Mouse (Mus musculus) limb, embryonic 11.5 days (tissue): ENCODE measurements around the gene Xpr1. TPM values are rescaled to one million over a fixed set of nuclear protein-coding genes. Genes with fewer than 3 reads are reported as not detected.
A peak's percentile ranks its signal among the peaks of the same experiment; 100 is the strongest.

Source experiments
- ATAC-seq: fragments of 200-750 bp; cut with Nextera tagmentation; 2 replicates; pipeline ENCODE4 v1.8.0; 2017; ENCODE audit warnings: low read depth; ENCODE audit not compliant: insufficient number of reproducible peaks, low FRiP score, low TSS enrichment
- DNase-seq: peaks from one replicate; pipeline ENCODE4 v3.0.0-alpha.2; 2015; ENCODE audit warnings: low spot score
- H3K27ac ChIP-seq: fragments of 300-500 bp; sonication (generic); replicated peaks from 2 replicates; pipeline ENCODE4 v1.5.1; 2014; ENCODE audit warnings: low read depth, mild to moderate bottlenecking, low read length
- H3K27me3 ChIP-seq: fragments of 300-500 bp; sonication (generic); 2 replicates; pipeline ENCODE4 v1.6.1; 2014; ENCODE audit warnings: mild to moderate bottlenecking, low read length, mixed read lengths; ENCODE audit not compliant: control insufficient read depth, insufficient read depth
- H3K36me3 ChIP-seq: fragments of 300-500 bp; sonication (generic); 2 replicates; pipeline ENCODE4 v1.6.1; 2014; ENCODE audit warnings: mild to moderate bottlenecking, low read length, moderate library complexity, mixed read lengths; ENCODE audit not compliant: control insufficient read depth, insufficient read depth
- H3K4me1 ChIP-seq: fragments of 300-500 bp; sonication (generic); 2 replicates; pipeline ENCODE4 v1.6.1; 2014; ENCODE audit warnings: low read length, mixed read lengths; ENCODE audit not compliant: control insufficient read depth, insufficient read depth
- H3K4me2 ChIP-seq: fragments of 300-500 bp; sonication (generic); 2 replicates; pipeline ENCODE4 v1.6.1; 2014; ENCODE audit warnings: low read depth, mild to moderate bottlenecking, moderate library complexity; ENCODE audit not compliant: severe bottlenecking
- H3K4me3 ChIP-seq: fragments of 300-500 bp; sonication (generic); 2 replicates; pipeline ENCODE4 v1.5.1; 2014; ENCODE audit warnings: low read depth, low read length
- H3K9ac ChIP-seq: fragments of 300-500 bp; sonication (generic); 2 replicates; pipeline ENCODE4 v1.6.1; 2014; ENCODE audit warnings: mild to moderate bottlenecking, low read length
- H3K9me3 ChIP-seq: fragments of 300-500 bp; sonication (generic); 2 replicates; pipeline ENCODE4 v1.6.1; 2016; ENCODE audit warnings: low read length; ENCODE audit not compliant: control insufficient read depth
- WGBS: fragments of 180-500 bp; shearing (Covaris S2); extraction: QIAGEN DNeasy Blood & Tissue Kit; methylation state at CpG from one replicate; pipeline ENCODE4 v1.1.7; 2014; 5-methylcytosine and 5-hydroxymethylcytosine counted together
- polyA plus RNA-seq: library from polyadenylated mRNA; unstranded; fragments of >200 nt; fragmentation: Nextera tagmentation; extraction: Ambion mirVana; gene quantifications from 2 replicates; pipeline ENCODE4 v1.2.1, GENCODE M21; 2014

The Xpr1 gene
- polyA plus RNA-seq, 1 experiment from 2014 or later = 7.1 TPM

DNA sequence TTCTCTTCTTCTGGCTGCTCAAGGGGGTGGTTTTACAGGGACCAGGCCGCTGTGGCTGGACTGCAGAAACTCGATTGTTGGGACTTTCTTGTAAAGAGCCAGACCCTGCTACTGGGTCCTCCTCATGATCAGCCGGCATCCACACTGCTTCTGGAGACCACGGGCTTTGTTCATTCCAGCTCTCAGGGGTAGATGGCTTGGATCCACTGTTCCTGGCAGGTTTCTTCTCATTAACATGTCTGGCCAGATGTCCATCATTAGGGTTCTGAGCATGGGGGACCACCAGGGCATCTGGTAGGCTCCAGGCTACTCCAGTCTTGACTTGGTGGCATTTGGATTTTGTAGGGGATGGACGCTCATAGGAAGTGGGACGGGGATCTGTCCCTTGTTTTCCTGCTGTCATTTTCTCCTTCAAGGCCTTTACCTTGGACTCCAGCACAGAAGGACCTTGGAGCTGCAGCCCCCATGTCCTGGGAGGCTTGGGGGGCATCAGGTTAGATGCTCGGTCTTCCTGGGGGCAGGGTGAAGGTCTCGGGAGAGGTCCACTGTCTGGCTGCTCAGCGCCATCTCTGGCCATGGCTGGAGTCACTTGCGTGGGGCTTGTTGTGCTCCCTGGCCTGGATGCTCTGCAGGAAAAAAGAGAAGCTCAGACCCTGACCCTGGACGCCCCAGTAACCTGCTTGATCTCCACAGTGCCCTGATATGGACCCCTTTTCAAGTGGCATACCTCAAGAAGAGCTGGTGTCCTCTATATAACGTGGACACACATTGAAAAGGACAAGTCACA, 175.3 kb downstream of the Xpr1 start:
- DNase-seq = no peak
- 79% methylated on average over 12 of the region's 12 CpGs for WGBS
- H3K27ac ChIP-seq = no peak overlapping the region
- H3K9ac ChIP-seq = no peak overlapping the region
- 0 out of 2 replicates have a peak, but pooled peaks cover 2% of the 10 kb centered on the region for H3K9me3 ChIP-seq
- peaks cover 3% of the 10 kb centered on the region; the same call in 1 of the 2 replicates for H3K36me3 ChIP-seq
- H3K4me1 ChIP-seq = no peaks in the 10 kb centered on the region; the same call in 1 of the 2 replicates
- no peak overlapping the region for H3K4me3 ChIP-seq
- H3K4me2 ChIP-seq = no peak overlapping the region
- no peak for ATAC-seq
- no peaks in the 10 kb centered on the region for H3K27me3 ChIP-seq

DNA sequence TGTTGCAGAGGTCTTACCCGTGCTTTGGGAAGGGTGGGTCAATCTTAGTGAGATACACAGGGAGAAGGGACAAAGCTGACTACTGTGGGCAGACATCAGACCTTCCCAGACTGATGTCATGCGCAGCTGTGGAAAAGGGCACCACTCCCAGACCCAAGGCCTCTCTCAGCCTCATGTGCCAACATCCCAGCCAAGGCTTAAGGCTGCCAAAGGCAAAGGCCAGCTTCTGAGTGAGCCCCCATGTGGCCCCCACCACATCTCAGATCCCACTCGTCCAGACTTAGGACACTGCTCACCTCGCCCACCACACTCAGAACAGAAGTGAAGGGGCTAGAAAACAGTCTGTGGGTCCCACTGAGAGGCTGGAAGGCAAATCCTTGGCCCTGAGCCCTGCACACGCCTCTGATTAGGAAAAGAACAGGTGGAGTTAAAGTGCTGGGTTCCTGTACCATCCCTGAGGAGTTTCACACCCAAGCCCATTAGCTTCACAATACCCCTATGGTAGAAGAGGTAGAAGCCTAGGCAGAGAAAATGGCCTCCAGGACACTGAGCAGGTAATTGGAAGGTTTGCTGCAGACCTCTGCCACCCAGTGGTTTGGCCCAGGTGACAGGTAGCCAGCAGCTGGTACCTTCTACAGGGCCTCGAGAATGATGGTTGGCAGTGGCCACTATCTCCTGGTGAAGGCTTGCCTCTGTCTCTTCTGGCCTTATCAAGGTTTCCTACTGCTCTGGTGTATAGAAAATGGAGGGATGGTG, 177.1 kb downstream of the Xpr1 start:
- no peak overlapping the region for H3K4me3 ChIP-seq
- H3K9ac ChIP-seq = no peak overlapping the region
- H3K9me3 ChIP-seq = no peaks in the 10 kb centered on the region
- no peak overlapping the region for H3K27ac ChIP-seq
- DNase-seq (no peak), ATAC-seq (no peak)
- peaks cover 8% of the 10 kb centered on the region for H3K4me1 ChIP-seq
- no peaks in the 10 kb centered on the region for H3K27me3 ChIP-seq
- no peak overlapping the region for H3K4me2 ChIP-seq
- WGBS = 84% methylated on average over 6 of the region's 6 CpGs
- peaks cover 3% of the 10 kb centered on the region; the same call in 1 of the 2 replicates for H3K36me3 ChIP-seq

DNA sequence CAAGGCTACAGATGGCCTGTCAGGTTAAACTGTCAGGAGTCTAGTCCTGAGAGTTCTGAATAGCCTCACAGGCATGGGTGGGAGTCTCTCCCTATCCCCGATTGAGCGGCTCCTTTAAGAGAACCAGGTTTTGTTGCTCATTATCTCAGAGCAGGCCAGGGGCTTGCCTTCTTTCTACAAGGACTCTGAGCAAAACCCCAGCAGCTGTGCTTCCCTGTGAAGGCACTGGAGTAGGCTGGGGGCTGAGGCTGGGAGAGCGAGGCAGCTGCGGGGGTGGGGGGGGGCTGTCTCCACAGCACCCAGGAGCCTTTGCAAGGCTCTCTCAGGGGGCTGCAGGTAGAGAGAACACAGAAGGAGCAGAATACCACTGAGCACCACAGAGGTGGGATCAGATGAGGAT, 178.0 kb downstream of the Xpr1 start:
- no peak overlapping the region for H3K27ac ChIP-seq
- DNase-seq = no peak
- H3K9me3 ChIP-seq = no peaks in the 10 kb centered on the region
- no peak overlapping the region for H3K9ac ChIP-seq
- H3K36me3 ChIP-seq = peaks cover 3% of the 10 kb centered on the region; the same call in 1 of the 2 replicates
- WGBS = 81% methylated on average over 4 of the region's 4 CpGs
- no peak for ATAC-seq
- no peak overlapping the region for H3K4me3 ChIP-seq
- no peaks in the 10 kb centered on the region for H3K27me3 ChIP-seq
- no peak overlapping the region for H3K4me2 ChIP-seq
- peaks cover 14% of the 10 kb centered on the region for H3K4me1 ChIP-seq

DNA sequence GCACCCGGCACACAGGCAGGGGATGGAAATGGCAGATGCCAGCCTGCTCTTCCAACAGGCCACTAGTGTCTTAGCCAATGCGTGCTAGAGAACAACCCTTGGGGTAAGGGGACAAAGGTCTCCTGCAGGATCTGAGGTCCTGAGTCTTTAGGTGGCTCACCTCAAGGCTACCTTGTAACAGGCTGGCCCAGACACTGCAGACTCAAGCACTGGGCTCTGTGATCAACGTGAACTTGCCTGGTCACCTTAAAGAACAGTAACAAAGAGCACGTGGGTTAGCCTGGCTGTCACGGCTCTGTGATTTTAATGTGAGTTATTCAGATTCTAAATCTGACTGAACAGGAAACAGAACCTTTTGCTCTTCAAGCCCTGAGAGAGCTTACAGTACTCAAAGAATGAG, 179.1 kb downstream of the Xpr1 start:
- WGBS = 89% methylated on average over 5 of the region's 5 CpGs
- Histone ChIP-seq H3K27ac (no peak overlapping the region), H3K4me2 (no peak overlapping the region), H3K9me3 (no peaks in the 10 kb centered on the region), H3K9ac (no peak overlapping the region), H3K36me3 (peaks cover 3% of the 10 kb centered on the region; the same call in 1 of the 2 replicates), H3K4me1 (peaks cover 25% of the 10 kb centered on the region), H3K27me3 (no peaks in the 10 kb centered on the region), H3K4me3 (no peak overlapping the region)
- no peak for ATAC-seq
- no peak for DNase-seq

DNA sequence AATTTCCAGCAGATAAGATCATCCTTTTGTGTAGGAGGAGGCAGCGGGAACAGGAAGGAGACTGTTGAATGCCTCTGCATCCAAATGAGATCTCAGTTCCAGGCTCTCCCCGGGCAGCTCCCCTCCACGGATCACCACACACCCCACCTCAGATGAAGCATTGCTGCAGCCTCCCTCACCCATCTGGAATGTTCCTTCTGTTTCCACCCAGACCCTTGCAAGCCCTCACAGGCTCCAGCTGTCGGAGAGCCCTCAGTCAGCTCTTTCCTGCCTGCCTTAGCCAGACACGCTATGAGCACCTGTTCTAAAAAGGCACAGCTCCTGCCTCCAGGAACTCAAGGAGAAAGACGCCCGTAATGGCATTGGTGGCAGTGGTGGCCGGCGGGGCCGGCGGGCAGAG, 179.8 kb downstream of the Xpr1 start:
- Histone ChIP-seq H3K27ac (no peak overlapping the region), H3K9ac (no peak overlapping the region), H3K4me3 (no peak overlapping the region), H3K4me1 (peaks cover 29% of the 10 kb centered on the region), H3K4me2 (no peak overlapping the region), H3K36me3 (peaks cover 3% of the 10 kb centered on the region; the same call in 1 of the 2 replicates), H3K27me3 (no peaks in the 10 kb centered on the region), H3K9me3 (no peaks in the 10 kb centered on the region)
- no peak for DNase-seq
- WGBS = 87% methylated on average over 11 of the region's 11 CpGs
- ATAC-seq = no peak

DNA sequence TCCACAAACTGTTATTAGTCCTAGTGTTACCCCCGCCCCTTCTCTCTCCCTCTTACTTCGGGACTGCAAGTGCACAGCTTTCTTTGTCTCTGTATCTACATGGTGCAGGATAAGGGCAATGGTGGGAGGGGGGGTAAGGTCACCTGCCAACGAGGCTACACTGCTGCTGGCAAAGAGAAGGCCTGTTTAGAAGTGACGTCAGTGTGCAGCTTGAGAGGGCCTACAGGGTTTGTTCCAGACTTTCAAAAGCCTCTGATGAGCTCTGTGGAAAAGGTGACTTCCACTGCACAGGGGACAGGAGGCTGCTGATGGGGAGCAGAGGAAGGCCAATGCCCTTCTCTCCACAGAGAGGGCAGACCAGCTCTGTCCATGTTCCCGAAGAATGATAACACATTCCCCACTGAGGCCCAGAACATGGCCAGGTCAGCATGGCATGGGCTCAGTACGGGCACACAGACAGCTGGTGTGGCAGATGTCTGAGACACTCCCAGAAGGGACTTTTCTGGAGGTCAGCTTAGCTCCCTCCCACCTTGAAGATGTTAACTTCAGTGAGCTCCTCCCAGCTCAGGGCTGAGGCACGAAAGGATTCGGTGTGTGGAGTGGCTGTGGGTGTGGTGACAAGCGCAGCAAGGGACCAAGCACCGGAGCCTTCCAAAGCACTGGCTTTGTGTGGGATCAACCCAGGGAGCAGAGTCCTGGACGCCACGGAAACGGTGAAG, 180.8 kb downstream of the Xpr1 start:
- Histone ChIP-seq H3K4me3 (no peak overlapping the region), H3K9me3 (no peaks in the 10 kb centered on the region), H3K4me2 (no peak overlapping the region), H3K4me1 (peaks cover 29% of the 10 kb centered on the region), H3K27me3 (no peaks in the 10 kb centered on the region), H3K36me3 (peaks cover 3% of the 10 kb centered on the region; the same call in 1 of the 2 replicates), H3K9ac (no peak overlapping the region), H3K27ac (no peak overlapping the region)
- 79% methylated on average over 13 of the region's 13 CpGs for WGBS
- ATAC-seq (no peak), DNase-seq (no peak)

DNA sequence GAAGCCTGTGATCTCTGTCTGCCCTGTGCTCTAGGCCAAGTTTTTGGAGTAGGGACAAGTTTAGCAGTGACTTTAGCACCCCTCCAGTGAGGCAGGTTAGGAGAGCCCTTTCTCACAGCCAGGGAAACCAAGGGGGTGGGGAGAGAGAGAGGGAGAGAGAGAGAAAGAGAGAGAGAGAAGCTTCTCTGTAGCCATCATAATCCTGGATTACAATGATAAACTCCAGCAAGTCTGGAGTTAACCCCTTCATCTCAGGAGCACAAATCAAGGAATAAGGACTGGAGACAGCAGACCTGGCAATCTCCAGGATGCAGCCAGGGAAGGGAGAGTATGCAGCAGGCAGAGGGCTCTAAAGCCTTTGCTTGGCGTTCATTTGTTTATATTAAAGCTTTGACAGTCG, 181.6 kb downstream of the Xpr1 start:
- no peak overlapping the region for H3K4me3 ChIP-seq
- WGBS = 23% methylated on average over 2 of the region's 2 CpGs
- H3K36me3 ChIP-seq = no peaks in the 10 kb centered on the region

DNA sequence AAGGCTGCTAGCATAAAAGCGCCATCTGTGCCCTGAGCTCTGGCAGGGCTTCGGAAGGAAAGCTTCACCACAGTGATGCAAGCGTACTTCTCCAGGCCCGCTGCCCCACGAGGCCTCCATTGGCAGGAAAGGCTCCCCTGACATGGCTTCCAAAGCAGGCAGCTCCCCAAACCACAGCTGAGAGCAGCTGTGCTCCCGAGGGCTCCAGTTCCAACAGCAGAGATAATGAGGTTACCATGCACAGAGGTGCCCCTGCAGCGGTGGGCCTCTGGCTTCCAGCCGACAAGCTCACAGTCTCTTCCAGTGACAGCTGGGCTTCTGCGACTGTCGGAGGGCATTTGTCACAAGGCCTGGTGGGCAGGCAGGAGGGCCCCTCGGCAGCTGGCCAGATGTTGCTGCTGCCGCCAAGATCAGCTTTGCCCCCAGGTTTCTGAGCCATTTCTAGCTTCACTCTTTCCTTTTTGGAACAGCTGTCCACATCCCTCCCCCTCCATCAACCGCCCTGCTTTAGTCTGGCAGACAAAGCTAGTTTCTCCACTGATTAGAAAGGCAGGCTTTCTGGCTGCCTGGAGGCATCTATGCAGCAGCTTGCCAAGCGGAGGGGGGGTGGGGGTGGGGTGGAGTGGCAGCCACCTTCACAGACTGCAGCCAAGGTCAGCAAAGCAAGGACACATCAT, 183.1 kb downstream of the Xpr1 start:
- Histone ChIP-seq H3K4me1 (peaks cover 44% of the 10 kb centered on the region), H3K4me2 (no peak overlapping the region), H3K27ac (peak overlapping the region; percentile 80), H3K9me3 (no peaks in the 10 kb centered on the region), H3K9ac (peak overlapping the region; percentile 19), H3K27me3 (no peaks in the 10 kb centered on the region), H3K4me3 (no peak overlapping the region), H3K36me3 (no peaks in the 10 kb centered on the region)
- DNase-seq (peak; percentile 71), ATAC-seq (peak; percentile 32)
- 26% methylated on average over 14 of the region's 14 CpGs for WGBS

More for the DNA sequence above, 181.6 kb downstream of the Xpr1 start:
- no peak overlapping the region for H3K9ac ChIP-seq
- no peak overlapping the region for H3K4me2 ChIP-seq
- DNase-seq (no peak), ATAC-seq (no peak)
- peaks cover 29% of the 10 kb centered on the region for H3K4me1 ChIP-seq
- no peak overlapping the region for H3K27ac ChIP-seq
- no peaks in the 10 kb centered on the region for H3K9me3 ChIP-seq
- no peaks in the 10 kb centered on the region for H3K27me3 ChIP-seq
